Mouse (Mus musculus) heart, embryonic 14.5 days (tissue): Measurements from ENCODE around the gene Pgf. TPM values are rescaled to one million over a fixed set of nuclear protein-coding genes. Genes with fewer than 3 reads are reported as not detected.

Experiments used
- ATAC-seq: fragments of 200-750 bp; cut with Nextera tagmentation; 2 replicates; pipeline ENCODE4 v1.8.0; 2017; ENCODE audit warnings: low read depth, moderate TSS enrichment; ENCODE audit not compliant: insufficient number of reproducible peaks, insufficient read depth, low FRiP score
- H3K27ac ChIP-seq, 2 experiments: fragments of 200-500 bp in 1 of 2; fragments of 300-500 bp in 1 of 2; sonication (generic) in 1 of 2; replicated peaks in 1 of 2; 2 replicates each; pipeline ENCODE4 v1.5.1; 2012 to 2014; ENCODE audit warnings: low read depth in 2 of 2, low read length in 2 of 2, control low read depth in 1 of 2, mild to moderate bottlenecking in 1 of 2, mixed read lengths in 1 of 2; ENCODE audit not compliant: control insufficient read depth in 1 of 2, insufficient read depth in 1 of 2
- H3K27me3 ChIP-seq: fragments of 300-500 bp; sonication (generic); 2 replicates; pipeline ENCODE4 v1.6.1; 2014; ENCODE audit warnings: mild to moderate bottlenecking, low read length, control low read depth; ENCODE audit not compliant: control insufficient read depth, insufficient read depth
- H3K36me3 ChIP-seq: fragments of 300-500 bp; sonication (generic); 2 replicates; pipeline ENCODE4 v1.6.1; 2014; ENCODE audit warnings: mild to moderate bottlenecking, control low read depth, low read length, mixed read lengths; ENCODE audit not compliant: control insufficient read depth, insufficient read depth
- H3K4me1 ChIP-seq, 2 experiments: fragments of 200-500 bp in 1 of 2; fragments of 300-500 bp in 1 of 2; sonication (generic) in 1 of 2; 2 replicates each; pipeline ENCODE4 v1.6.1; 2012 to 2014; ENCODE audit warnings: low read length in 2 of 2, control low read depth in 1 of 2, mixed read lengths in 1 of 2; ENCODE audit not compliant: control insufficient read depth in 2 of 2, insufficient read depth in 2 of 2
- H3K4me2 ChIP-seq: fragments of 300-500 bp; sonication (generic); 2 replicates; pipeline ENCODE4 v1.6.1; 2014; ENCODE audit warnings: mild to moderate bottlenecking, low read length
- H3K4me3 ChIP-seq, 2 experiments: fragments of 200-500 bp in 1 of 2; fragments of 300-500 bp in 1 of 2; sonication (generic) in 1 of 2; 2 replicates each; pipeline ENCODE4 v1.5.1; 2012 to 2014; ENCODE audit warnings: low read length in 2 of 2, mild to moderate bottlenecking in 2 of 2, control low read depth in 1 of 2, low read depth in 1 of 2, moderate library complexity in 1 of 2; ENCODE audit not compliant: control insufficient read depth in 1 of 2, insufficient read depth in 1 of 2
- H3K9ac ChIP-seq: fragments of 300-500 bp; sonication (generic); 2 replicates; pipeline ENCODE4 v1.6.1; 2014; ENCODE audit warnings: mild to moderate bottlenecking, low read length
- H3K9me3 ChIP-seq: fragments of 300-500 bp; sonication (generic); 2 replicates; pipeline ENCODE4 v1.6.1; 2016; ENCODE audit warnings: low read length, control low read depth; ENCODE audit not compliant: control insufficient read depth
- WGBS: fragments of 180-500 bp; shearing (Covaris S2); extraction: QIAGEN DNeasy Blood & Tissue Kit; methylation state at CpG from one replicate; pipeline ENCODE4 v1.1.7; 2014; 5-methylcytosine and 5-hydroxymethylcytosine counted together
- polyA plus RNA-seq: library from polyadenylated mRNA; unstranded; fragments of >200 nt; fragmentation: Nextera tagmentation; extraction: Ambion mirVana; gene quantifications from 2 replicates; pipeline ENCODE4 v1.2.1, GENCODE M21; 2014

Gene Pgf
- polyA plus RNA-seq, 1 experiment from 2014 or later, result 10.6 TPM

- Histone ChIP-seq H3K4me1 (peaks cover 0 to 3% of the 10 kb centered on the region in 2 experiments; a peak in 1 of 4 replicates), H3K36me3 (no peaks in the 10 kb centered on the region), H3K9ac (no peak overlapping the region), H3K27ac (no peak overlapping the region), H3K27me3 (no peaks in the 10 kb centered on the region), H3K9me3 (no peaks in the 10 kb centered on the region), H3K4me2 (no peak overlapping the region), H3K4me3 (no peak overlapping the region)
- WGBS, result 85% methylated on average over 8 of the region's 8 CpGs
- no peak for ATAC-seq
Measured at GRCm38 (mm10) chr12:85158801-85159200, 18.8 kb downstream of the Pgf start.

DNA sequence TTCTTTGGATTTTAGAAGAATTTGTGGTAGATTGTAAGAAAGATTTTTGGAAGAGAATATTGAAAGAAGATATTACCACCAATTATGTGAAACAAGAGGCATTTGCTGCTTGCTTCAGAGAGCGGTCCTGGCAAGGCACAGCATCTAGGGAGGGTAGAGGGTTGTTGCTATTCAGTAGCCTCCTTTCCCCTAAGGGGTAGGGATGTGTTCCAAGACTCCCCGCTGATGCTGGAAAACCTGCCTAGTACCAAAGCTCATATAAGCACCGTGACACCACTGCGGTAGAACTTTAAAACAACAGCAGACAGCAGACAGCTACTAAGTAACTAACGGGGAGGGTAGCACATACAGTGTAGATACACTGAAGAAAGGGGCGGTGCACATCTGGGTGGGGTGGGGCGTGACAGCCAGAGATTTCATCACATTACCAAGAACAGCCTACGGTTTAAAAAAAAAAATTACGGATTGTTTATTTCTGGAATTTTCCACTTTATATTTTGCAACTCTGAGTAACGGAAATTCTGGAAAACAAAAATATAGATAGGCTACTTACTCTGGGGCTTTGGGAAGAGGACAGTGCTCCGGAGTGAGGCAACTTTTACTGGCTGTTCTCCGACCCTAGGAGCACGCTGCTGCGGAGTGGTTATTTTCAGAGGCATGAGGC is 19.7 kb downstream of the Pgf start:
- 85% methylated on average over 14 of the region's 14 CpGs for WGBS
- no peaks in the 10 kb centered on the region for H3K9me3 ChIP-seq
- ATAC-seq, result no peak

GRCm38 (mm10) chr12:85156324-85156723 is 21.3 kb downstream of the Pgf start:
- WGBS, result 28% methylated on average over 6 of the region's 6 CpGs
- no peaks in the 10 kb centered on the region for H3K36me3 ChIP-seq
- no peak for ATAC-seq

More for the DNA sequence above, 19.7 kb downstream of the Pgf start:
- Histone ChIP-seq H3K4me1 (peaks cover 0 to 3% of the 10 kb centered on the region in 2 experiments; a peak in 1 of 4 replicates), H3K4me3 (no peak overlapping the region), H3K36me3 (no peaks in the 10 kb centered on the region), H3K27me3 (no peaks in the 10 kb centered on the region), H3K27ac (no peak overlapping the region), H3K9ac (no peak overlapping the region), H3K4me2 (no peak overlapping the region)

GRCm38 (mm10) chr12:85153011-85153410 is 24.6 kb downstream of the Pgf start:
- H3K9ac ChIP-seq, result no peak overlapping the region
- ATAC-seq, result no peak
- no peaks in the 10 kb centered on the region for H3K36me3 ChIP-seq
- 58% methylated on average over 3 of the region's 3 CpGs for WGBS
- H3K27me3 ChIP-seq, result no peaks in the 10 kb centered on the region; the same call in 1 of the 2 replicates
- no peaks in the 10 kb centered on the region for H3K9me3 ChIP-seq
- H3K4me1 ChIP-seq, result peaks cover 6 to 8% of the 10 kb centered on the region in 2 experiments; a peak in 3 of 4 replicates
- H3K27ac ChIP-seq, result no peak overlapping the region
- no peak overlapping the region for H3K4me2 ChIP-seq
- no peak overlapping the region for H3K4me3 ChIP-seq

More at GRCm38 (mm10) chr12:85156324-85156723, 21.3 kb downstream of the Pgf start:
- Histone ChIP-seq H3K27me3 (no peaks in the 10 kb centered on the region; the same call in 1 of the 2 replicates), H3K4me1 (peaks cover 0 to 3% of the 10 kb centered on the region in 2 experiments; a peak in 1 of 4 replicates), H3K27ac (no peak overlapping the region), H3K4me3 (no peak overlapping the region), H3K9ac (no peak overlapping the region), H3K4me2 (no peak overlapping the region), H3K9me3 (no peaks in the 10 kb centered on the region)

DNA sequence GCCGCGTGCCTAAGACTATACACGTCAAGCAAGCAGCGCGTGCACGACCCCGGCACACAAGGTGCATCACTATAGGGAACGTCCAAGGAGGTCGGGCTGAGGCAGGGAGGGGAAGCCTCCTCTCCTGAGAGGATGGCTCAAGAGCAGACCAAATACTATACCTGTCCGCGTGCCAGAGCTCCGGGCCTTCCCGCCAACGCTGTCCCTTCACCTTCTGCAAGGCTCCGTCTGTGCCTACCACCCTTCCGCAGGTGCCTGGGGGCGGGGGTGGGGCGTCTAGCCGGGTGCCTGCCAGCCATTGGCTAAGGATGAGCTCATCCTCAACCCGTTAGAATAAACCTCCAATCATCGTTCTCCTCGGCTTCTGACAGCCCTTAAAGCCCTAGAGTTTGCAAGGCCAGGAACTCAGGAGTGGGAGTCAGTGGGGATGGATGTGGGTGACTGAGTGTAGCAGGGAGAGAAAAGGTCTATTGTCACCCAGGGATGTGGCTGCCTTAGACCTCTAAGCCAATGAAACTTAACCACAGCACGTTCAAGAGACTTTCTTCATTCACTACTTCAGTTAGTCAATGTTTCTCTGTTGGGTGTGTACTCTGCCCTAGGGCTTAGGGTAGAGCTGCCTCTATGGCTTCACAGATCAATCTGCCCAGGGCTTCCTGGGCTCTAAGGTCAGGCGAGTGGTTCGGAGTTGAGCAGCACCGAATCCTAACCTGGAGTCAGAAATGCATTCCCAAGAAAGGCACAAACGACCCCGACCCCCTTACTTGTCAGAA is 26.4 kb downstream of the Pgf start, which contains the start of gene Rps6kl1:
Gene Rps6kl1, minus strand, starts transcription at position 263 of the 773 bp plus-strand sequence.
- no peaks in the 10 kb centered on the region for H3K9me3 ChIP-seq
- peak; percentile 62; the same call in 1 of the 2 replicates for ATAC-seq
- H3K4me3 ChIP-seq, result peak within 1 kb of the TSS; percentile 14 to 32
- WGBS, result 13% methylated on average over 28 of the region's 28 CpGs
- no peaks in the 10 kb centered on the region for H3K36me3 ChIP-seq
- peak within 1 kb of the TSS; percentile 63 for H3K4me2 ChIP-seq
- peaks cover 6 to 16% of the 10 kb centered on the region in 2 experiments for H3K4me1 ChIP-seq
- H3K9ac ChIP-seq, result peak within 1 kb of the TSS; percentile 53; the same call in 1 of the 2 replicates
- H3K27ac ChIP-seq, result no peak within 1 kb of the TSS
- no peaks in the 10 kb centered on the region; the same call in 1 of the 2 replicates for H3K27me3 ChIP-seq

DNA sequence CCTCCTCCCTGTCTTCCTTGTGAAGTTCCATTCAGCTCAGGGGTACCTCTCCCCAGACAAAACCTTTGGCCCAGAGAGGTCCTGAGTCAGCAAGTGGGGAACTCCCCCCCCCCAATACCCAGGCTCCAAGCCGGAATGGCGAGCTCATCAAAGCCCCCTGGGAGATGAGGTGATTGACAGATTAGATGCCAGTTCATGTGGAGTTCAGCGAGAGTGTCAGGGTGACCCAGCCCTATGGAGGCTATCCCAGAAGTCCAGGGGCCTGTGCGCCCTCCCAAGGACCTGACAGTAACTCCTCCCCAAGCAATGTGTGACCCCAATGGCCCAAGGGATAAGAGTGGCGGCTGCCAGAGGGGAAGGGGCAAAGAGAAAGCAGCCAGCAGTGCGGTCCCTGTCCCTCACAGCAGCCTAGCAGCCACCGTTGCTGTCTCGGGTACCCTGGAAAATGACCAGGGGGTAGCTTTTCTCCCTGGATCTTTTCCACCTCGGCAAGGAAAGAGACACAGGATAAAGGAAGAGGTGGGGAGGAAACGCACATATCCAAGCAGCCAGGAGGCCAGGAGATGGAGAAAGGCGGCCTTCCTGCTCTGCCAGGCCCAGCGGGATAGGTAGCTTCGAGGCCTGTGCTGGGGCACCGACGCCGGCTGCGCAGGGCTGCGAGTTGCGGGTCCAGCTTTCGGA is 27.1 kb downstream of the Pgf start:
- Histone ChIP-seq H3K4me1 (peaks cover 4 to 22% of the 10 kb centered on the region in 2 experiments), H3K4me2 (peak overlapping the region; percentile 63), H3K27me3 (no peaks in the 10 kb centered on the region; the same call in 1 of the 2 replicates), H3K9ac (peak overlapping the region; percentile 53; the same call in 1 of the 2 replicates), H3K27ac (no peak overlapping the region), H3K4me3 (peak overlapping the region; percentile 14 to 32), H3K9me3 (no peaks in the 10 kb centered on the region), H3K36me3 (no peaks in the 10 kb centered on the region)
- WGBS, result 9% methylated on average over 20 of the region's 20 CpGs
- no peak for ATAC-seq

GRCm38 (mm10) chr12:85146881-85147280 is 30.7 kb downstream of the Pgf start:
- no peaks in the 10 kb centered on the region for H3K9me3 ChIP-seq
- no peak overlapping the region for H3K4me3 ChIP-seq
- no peak overlapping the region for H3K27ac ChIP-seq
- ATAC-seq, result no peak
- H3K36me3 ChIP-seq, result no peaks in the 10 kb centered on the region
- H3K27me3 ChIP-seq, result no peaks in the 10 kb centered on the region; the same call in 1 of the 2 replicates
- no peak overlapping the region for H3K9ac ChIP-seq
- 76% methylated on average over 9 of the region's 9 CpGs for WGBS
- H3K4me1 ChIP-seq, result peaks cover 3 to 22% of the 10 kb centered on the region in 2 experiments
- H3K4me2 ChIP-seq, result no peak overlapping the region
